8 mouse cellular contexts compared by ENCODE assay signal in the genomic region with DNA sequence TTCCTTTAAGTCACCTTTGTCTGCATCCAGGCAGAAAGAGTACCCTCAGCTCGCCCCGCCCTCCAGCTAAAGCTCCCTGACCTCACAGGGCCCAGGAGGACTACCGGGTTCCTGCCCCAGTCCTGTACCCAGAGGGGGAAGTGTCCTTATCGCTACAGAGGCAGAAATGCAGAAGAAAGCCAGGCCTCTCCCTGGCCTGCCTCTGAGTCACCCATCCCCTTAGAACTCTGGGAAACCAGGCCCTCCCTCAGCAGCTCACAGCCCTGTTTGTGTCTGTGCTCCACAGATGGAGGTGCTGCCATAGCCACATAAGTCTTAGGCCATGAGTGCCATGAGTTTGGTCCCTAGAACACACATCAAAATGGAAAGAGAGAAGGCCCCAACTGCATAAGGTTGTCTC. TPM values are rescaled to one million over a fixed set of nuclear protein-coding genes. Genes with fewer than 3 reads are reported as not detected.
A peak's percentile ranks its signal among the peaks of the same experiment; 100 is the strongest.
DNase-seq lines count a peak whose midpoint lies in the region; ATAC-seq and TF ChIP-seq lines count a peak whose summit lies in the region.

No protein-coding gene starts in this region.

- WGBS in heart, embryonic 12.5 days: 20% methylated on average over 4 of the region's 4 CpGs
- 64% methylated on average over 4 of the region's 4 CpGs for WGBS in lung, postnatal 0 days
- WGBS in thymus, adult 2 months: 40% methylated on average over 4 of the region's 4 CpGs

- no peaks in the 10 kb centered on the region for H3K79me2 ChIP-seq in MEL (ENCODE audit: control insufficient read depth, insufficient read depth, low read length, poor library complexity)

- H3K36me3 ChIP-seq in MEL (ENCODE audit: control insufficient read depth in 1 of 2, insufficient read depth in 2 of 2, low read length in 2 of 2): peaks cover 0 to 30% of the 10 kb centered on the region in 2 experiments; a peak in 2 of 4 replicates
- H3K36me3 ChIP-seq in heart, embryonic 12.5 days: peaks cover 4% of the 10 kb centered on the region
- no peaks in the 10 kb centered on the region for H3K36me3 ChIP-seq in lung, postnatal 0 days (ENCODE audit: insufficient read depth, low read length)
- H3K36me3 ChIP-seq in thymus, adult 2 months (ENCODE audit: control insufficient read depth, insufficient read depth, low read length): no peaks in the 10 kb centered on the region

- H3K27ac ChIP-seq in MEL (ENCODE audit: control insufficient read depth, low read depth, low read length): peak overlapping the region; percentile 55
- H3K27ac ChIP-seq in heart, embryonic 12.5 days (ENCODE audit: poor library complexity, severe bottlenecking): peak overlapping the region; percentile 53
- H3K27ac ChIP-seq in lung, postnatal 0 days (ENCODE audit: low read length): no peak overlapping the region
- no peak overlapping the region for H3K27ac ChIP-seq in thymus, adult 2 months (ENCODE audit: control insufficient read depth, insufficient read depth, low read length)

- H3K9ac ChIP-seq in MEL (ENCODE audit: control insufficient read depth, low read depth, low read length, poor library complexity, severe bottlenecking): peak overlapping the region; percentile 29
- no peak overlapping the region for H3K9ac ChIP-seq in heart, embryonic 12.5 days
- no peak overlapping the region for H3K9ac ChIP-seq in lung, postnatal 0 days (replicated peaks; ENCODE audit: low read depth)

- no peak for TF ChIP-seq EP300 in MEL (IDR thresholded peaks at IDR 0.05; ENCODE audit: low read depth in 1 of 2, low read length in 2 of 2)
- no peak for TF ChIP-seq EP300 in lung, postnatal 0 days (IDR thresholded peaks at IDR 0.05)

- H3K27me3 ChIP-seq in MEL (ENCODE audit: control insufficient read depth in 1 of 2, insufficient read depth in 2 of 2, low read length in 2 of 2): no peaks in the 10 kb centered on the region
- H3K27me3 ChIP-seq in heart, embryonic 12.5 days (replicated peaks): no peaks in the 10 kb centered on the region
- no peaks in the 10 kb centered on the region for H3K27me3 ChIP-seq in lung, postnatal 0 days (replicated peaks; ENCODE audit: insufficient read depth, low read length)
- no peaks in the 10 kb centered on the region for H3K27me3 ChIP-seq in thymus, adult 2 months (ENCODE audit: control insufficient read depth, insufficient read depth, low read length)

- peaks cover 18 to 37% of the 10 kb centered on the region in 2 experiments for H3K4me1 ChIP-seq in MEL (ENCODE audit: control insufficient read depth in 1 of 2, insufficient read depth in 2 of 2, low read length in 2 of 2)
- H3K4me1 ChIP-seq in heart, embryonic 12.5 days (replicated peaks): peaks cover 14% of the 10 kb centered on the region
- H3K4me1 ChIP-seq in lung, postnatal 0 days (ENCODE audit: insufficient read depth, low read depth, low read length): no peaks in the 10 kb centered on the region
- no peaks in the 10 kb centered on the region; the same call in 1 of the 2 replicates for H3K4me1 ChIP-seq in thymus, adult 2 months (replicated peaks; ENCODE audit: control insufficient read depth, insufficient read depth, low read length)

- peak overlapping the region; percentile 11 to 13 for H3K4me3 ChIP-seq in MEL (ENCODE audit: control insufficient read depth in 1 of 2, insufficient read depth in 1 of 2, low read depth in 2 of 2, low read length in 2 of 2)
- no peak overlapping the region for H3K4me3 ChIP-seq in heart, embryonic 12.5 days
- no peak overlapping the region for H3K4me3 ChIP-seq in lung, postnatal 0 days (ENCODE audit: low read depth, low read length)
- no peak overlapping the region for H3K4me3 ChIP-seq in thymus, adult 2 months (ENCODE audit: control insufficient read depth, insufficient read depth, low read length)

- no peak for TF ChIP-seq CTCF in MEL (IDR thresholded peaks at IDR 0.05 in 2 of 3, conservative IDR thresholded peaks at IDR 0.05 in 1 of 3; ENCODE audit: control insufficient read depth in 1 of 3, insufficient read depth in 1 of 3, low read depth in 2 of 3, low read length in 3 of 3, poor library complexity in 1 of 3, severe bottlenecking in 1 of 3)
- TF ChIP-seq CTCF in lung, postnatal 0 days (IDR thresholded peaks at IDR 0.05): no peak
- no peak for TF ChIP-seq CTCF in thymus, adult 2 months (IDR thresholded peaks at IDR 0.05; ENCODE audit: borderline replicate concordance, control insufficient read depth, extremely low read depth, insufficient read depth, low read length, poor library complexity)

- DNase-seq in 3134 (ENCODE audit: extremely low read depth, insufficient read length, low spot score) (peak; percentile 48), MEL (ENCODE audit: low read depth, low spot score) (peak; percentile 100)
- DNase-seq in lung, postnatal 0 days (ENCODE audit: low spot score): peak; percentile 49
- DNase-seq in retina, embryonic 14.5 days (ENCODE audit: low spot score): no peak
- DNase-seq in layer of hippocampus, postnatal 14 days (ENCODE audit: low spot score in 2 of 2): no peak
- no peak for DNase-seq in thymus, adult 2 months
- DNase-seq in gastrocnemius, postnatal 25 days: no peak

- H3K9me3 ChIP-seq in MEL (replicated peaks; ENCODE audit: insufficient read depth, low read length): no peaks in the 10 kb centered on the region
- no peaks in the 10 kb centered on the region for H3K9me3 ChIP-seq in heart, embryonic 12.5 days (replicated peaks)
- H3K9me3 ChIP-seq in lung, postnatal 0 days (ENCODE audit: low read length): no peaks in the 10 kb centered on the region

- no peak overlapping the region; the same call in 1 of the 2 replicates for H3K4me2 ChIP-seq in heart, embryonic 12.5 days
- no peak overlapping the region for H3K4me2 ChIP-seq in lung, postnatal 0 days (replicated peaks; ENCODE audit: low read depth, low read length)

- peak; percentile 92 for ATAC-seq in heart, embryonic 12.5 days (ENCODE audit: insufficient number of reproducible peaks, low FRiP score)
- ATAC-seq in lung, postnatal 0 days: peak; percentile 74

- peak in 1 of 2 experiments; percentile 90; a peak in 2 of 4 replicates for TF ChIP-seq POLR2A in MEL (IDR thresholded peaks at IDR 0.05; ENCODE audit: control insufficient read depth in 1 of 2, insufficient read depth in 1 of 2, low read depth in 1 of 2, low read length in 2 of 2, poor library complexity in 1 of 2)
- TF ChIP-seq POLR2A in thymus, adult 2 months (IDR thresholded peaks at IDR 0.05; ENCODE audit: control insufficient read depth, extremely low read depth, insufficient read depth, low read length, poor library complexity): no peak

- TF ChIP-seq RAD21 in MEL (IDR thresholded peaks at IDR 0.05; ENCODE audit: low read depth, low read length): no peak

TF ChIP-seq in MEL, 35 proteins besides CTCF, POLR2A, EP300 and RAD21:
- 0 out of 2 replicates have a peak, but pooled peaks have one; percentile 62 for TF ChIP-seq POLR2AphosphoS5 (IDR thresholded peaks at IDR 0.05; ENCODE audit: borderline replicate concordance, low read depth, low read length)
- TF ChIP-seq TBP (IDR thresholded peaks at IDR 0.05; ENCODE audit: low read depth, low read length): peak; percentile 90
- TF ChIP-seq GATA1 (IDR thresholded peaks at IDR 0.05; ENCODE audit: low read depth, low read length): peak; percentile 98
- TF ChIP-seq ZC3H11A (IDR thresholded peaks at IDR 0.05; ENCODE audit: low read depth, low read length): no peak
- peak; percentile 94 for TF ChIP-seq TAL1 (IDR thresholded peaks at IDR 0.05; ENCODE audit: low read length)
- TF ChIP-seq UBTF (IDR thresholded peaks at IDR 0.05; ENCODE audit: borderline replicate concordance, insufficient read depth, low read depth, low read length): peak; percentile 89

RNA-seq across cellular contexts. Expression of a gene that starts 8.0 kb away (rescaled TPM):
- 58.1 and 69.1 TPM in 2 replicates for total RNA-seq in MEL (2012; rRNA removed)
- polyA plus RNA-seq in MEL (2012; ENCODE audit: insufficient read depth in 1 of 2, insufficient read length in 2 of 2, low read depth in 1 of 2, low replicate concordance in 2 of 2, missing spikeins in 1 of 2): 10 to 100 TPM in 1 of 2 experiments, not detected in 1; 90.6 TPM
- polyA plus RNA-seq in heart, embryonic 12.5 days (2016; fragmentation: Nextera tagmentation; extraction: Ambion mirVana): 26.0 and 30.8 TPM in 2 replicates
- 52.2 and 56.8 TPM in 2 replicates for polyA plus RNA-seq in lung, postnatal 0 days (2015; fragmentation: Nextera tagmentation; extraction: Ambion mirVana)
- 10 to 100 TPM; 20.2 to 21.0 TPM for total RNA-seq in layer of hippocampus, postnatal 14 days (2021)
- polyA plus RNA-seq in thymus, adult 2 months (2012; rRNA removed): 23.9 and 30.5 TPM in 2 replicates
- 1 to 10 TPM; 4.1 to 5.3 TPM for total RNA-seq in gastrocnemius, postnatal 25 days (2021)

RNA-seq across cellular contexts. Expression of a gene that starts 44.8 kb away (rescaled TPM):
- 304 and 305 TPM in 2 replicates for total RNA-seq in MEL (2012; rRNA removed)
- polyA plus RNA-seq in MEL (2012; ENCODE audit: insufficient read depth in 1 of 2, insufficient read length in 2 of 2, low read depth in 1 of 2, low replicate concordance in 2 of 2, missing spikeins in 1 of 2): 100 to 1,000 TPM in 1 of 2 experiments, not detected in 1; 377 TPM
- 84.5 and 86.8 TPM in 2 replicates for polyA plus RNA-seq in heart, embryonic 12.5 days (2016; fragmentation: Nextera tagmentation; extraction: Ambion mirVana)
- 13.4 and 15.7 TPM in 2 replicates for polyA plus RNA-seq in lung, postnatal 0 days (2015; fragmentation: Nextera tagmentation; extraction: Ambion mirVana)
- total RNA-seq in layer of hippocampus, postnatal 14 days (2021): 1 to 10 TPM; 2.1 to 4.0 TPM
- 59.0 and 75.8 TPM in 2 replicates for polyA plus RNA-seq in thymus, adult 2 months (2012; rRNA removed)
- 1 to 10 TPM in 1 of 2 experiments, under 1 TPM in 1; 0.77 to 2.2 TPM for total RNA-seq in gastrocnemius, postnatal 25 days (2021)

Comparison
In these comparisons a context has a peak if more than half of its experiments do, and no peak if none do; other contexts are left out.
1. DNase-seq: peak in 3134 (single experiment), MEL (single experiment) and lung, postnatal 0 days (single experiment); none in retina, embryonic 14.5 days (single experiment), layer of hippocampus, postnatal 14 days (0 of 2), thymus, adult 2 months (single experiment) and gastrocnemius, postnatal 25 days (single experiment).
2. H3K27ac ChIP-seq: peak in MEL (single experiment) and heart, embryonic 12.5 days (single experiment); none in lung, postnatal 0 days (single experiment) and thymus, adult 2 months (single experiment).
3. H3K4me3 ChIP-seq: peak in MEL (2 of 2); none in heart, embryonic 12.5 days (single experiment), lung, postnatal 0 days (single experiment) and thymus, adult 2 months (single experiment).